ENCODE assay signal across 15 mouse cellular contexts in genomic region chr4:134827806-134828205, GRCm38 (mm10). TPM values are rescaled to one million over a fixed set of nuclear protein-coding genes. Genes with fewer than 3 reads are reported as not detected.
"Had no signal": no experiment of that assay in that cellular context is flagged by ENCODE, and none has a peak within 500 bp of the region (broad histone marks: within the 10 kb centered on the region; RNA-seq: fewer than 3 reads in every experiment).

No protein-coding gene starts in this region.

- H3K4me2 ChIP-seq: intestine, embryonic 15.5 days; limb, embryonic 13.5 days; liver, embryonic 11.5 days; midbrain, embryonic 15.5 days; neural tube, embryonic 12.5 days had no signal

- H3K4me1 ChIP-seq: intestine, embryonic 15.5 days; limb, embryonic 13.5 days; midbrain, embryonic 15.5 days; neural tube, embryonic 12.5 days had no signal

- H3K9me3 ChIP-seq: intestine, embryonic 15.5 days; limb, embryonic 13.5 days; midbrain, embryonic 15.5 days; neural tube, embryonic 12.5 days had no signal

- H3K27ac ChIP-seq: intestine, embryonic 15.5 days; limb, embryonic 13.5 days; midbrain, embryonic 15.5 days; neural tube, embryonic 12.5 days had no signal

- ATAC-seq: intestine, embryonic 15.5 days; midbrain, embryonic 15.5 days had no signal

- H3K27me3 ChIP-seq: intestine, embryonic 15.5 days; limb, embryonic 13.5 days; midbrain, embryonic 15.5 days; neural tube, embryonic 12.5 days had no signal

- H3K9ac ChIP-seq: intestine, embryonic 15.5 days; limb, embryonic 13.5 days; midbrain, embryonic 15.5 days; neural tube, embryonic 12.5 days had no signal

- DNase-seq: kidney, adult 18-20 months; kidney, postnatal 14 days; layer of hippocampus, adult 9-11 months; layer of hippocampus, postnatal 36 days; retina, postnatal 1 day; thymus, adult 18-20 months; thymus, postnatal 14 days had no signal

- H3K4me3 ChIP-seq: intestine, embryonic 15.5 days; limb, embryonic 13.5 days; midbrain, embryonic 15.5 days; neural tube, embryonic 12.5 days had no signal

RNA-seq across cellular contexts. Expression of gene Rhd, which starts 36.5 kb away (rescaled TPM):
- total RNA-seq: layer of hippocampus, postnatal 36 days; left cerebral cortex, postnatal 36 days; monocyte, adult 5-6 weeks; neutrophil, adult 5-6 weeks had no signal
